ENCODE assay signal across 8 mouse cellular contexts in genomic region chr2:102407363-102408184, GRCm38 (mm10). TPM values are rescaled to one million over a fixed set of nuclear protein-coding genes. Genes with fewer than 3 reads are reported as not detected.
A peak's percentile ranks its signal among the peaks of the same experiment; 100 is the strongest.
DNase-seq lines count a peak whose midpoint lies in the region; ATAC-seq lines count a peak whose summit lies in the region.

Gene Trim44 (minus strand): TSS chr2:102407828.

- H3K4me2 ChIP-seq in embryonic facial prominence, embryonic 14.5 days (ENCODE audit: low read depth, low read length): peak within 1 kb of the TSS; percentile 41
- H3K4me2 ChIP-seq in heart, embryonic 13.5 days: peak within 1 kb of the TSS; percentile 47
- no peak within 1 kb of the TSS for H3K4me2 ChIP-seq in midbrain, embryonic 12.5 days (replicated peaks)

- H3K27me3 ChIP-seq in embryonic facial prominence, embryonic 14.5 days (replicated peaks; ENCODE audit: control insufficient read depth, insufficient read depth, low read length): no peaks in the 10 kb centered on the region
- no peaks in the 10 kb centered on the region for H3K27me3 ChIP-seq in heart, embryonic 13.5 days (replicated peaks)
- peaks cover 7% of the 10 kb centered on the region for H3K27me3 ChIP-seq in midbrain, embryonic 12.5 days

- 21% methylated on average over 14 of the region's 14 CpGs for WGBS in embryonic facial prominence, embryonic 14.5 days
- 40% methylated on average over 14 of the region's 14 CpGs for WGBS in heart, embryonic 13.5 days
- 35% methylated on average over 14 of the region's 14 CpGs for WGBS in midbrain, embryonic 12.5 days

- H3K9me3 ChIP-seq in embryonic facial prominence, embryonic 14.5 days (ENCODE audit: control insufficient read depth, low read length): no peaks in the 10 kb centered on the region
- H3K9me3 ChIP-seq in heart, embryonic 13.5 days: no peaks in the 10 kb centered on the region
- no peaks in the 10 kb centered on the region for H3K9me3 ChIP-seq in midbrain, embryonic 12.5 days

- peak within 1 kb of the TSS; percentile 10; the same call in 1 of the 2 replicates for H3K4me3 ChIP-seq in embryonic facial prominence, embryonic 14.5 days (ENCODE audit: low read depth, low read length)
- H3K4me3 ChIP-seq in heart, embryonic 13.5 days: peak within 1 kb of the TSS; percentile 8; the same call in 1 of the 2 replicates
- H3K4me3 ChIP-seq in midbrain, embryonic 12.5 days: no peak within 1 kb of the TSS

- H3K36me3 ChIP-seq in embryonic facial prominence, embryonic 14.5 days (ENCODE audit: control insufficient read depth, insufficient read depth, low read length): no peaks in the 10 kb centered on the region
- no peaks in the 10 kb centered on the region for H3K36me3 ChIP-seq in heart, embryonic 13.5 days
- no peaks in the 10 kb centered on the region for H3K36me3 ChIP-seq in midbrain, embryonic 12.5 days

- no peak within 1 kb of the TSS for H3K27ac ChIP-seq in embryonic facial prominence, embryonic 14.5 days (replicated peaks; ENCODE audit: low read depth, low read length)
- no peak within 1 kb of the TSS for H3K27ac ChIP-seq in heart, embryonic 13.5 days (replicated peaks)
- no peak within 1 kb of the TSS for H3K27ac ChIP-seq in midbrain, embryonic 12.5 days (replicated peaks)

- H3K4me1 ChIP-seq in embryonic facial prominence, embryonic 14.5 days (ENCODE audit: control insufficient read depth, insufficient read depth, low read length): peaks cover 20% of the 10 kb centered on the region
- H3K4me1 ChIP-seq in heart, embryonic 13.5 days: peaks cover 31% of the 10 kb centered on the region
- peaks cover 10% of the 10 kb centered on the region for H3K4me1 ChIP-seq in midbrain, embryonic 12.5 days

- no peak for DNase-seq in urinary bladder, adult 2 months (ENCODE audit: low spot score)
- DNase-seq in urinary bladder, postnatal 4 days (ENCODE audit: low spot score in 2 of 2): no peak
- peak; percentile 83 for DNase-seq in embryonic facial prominence, embryonic 14.5 days (ENCODE audit: low spot score)
- peak; percentile 42 for DNase-seq in kidney, postnatal 14 days
- DNase-seq in spleen, postnatal 10 days (ENCODE audit: low spot score in 2 of 2): no peak

- peak; percentile 81 for ATAC-seq in embryonic facial prominence, embryonic 14.5 days (ENCODE audit: low read depth)
- ATAC-seq in heart, embryonic 13.5 days (ENCODE audit: extremely low read depth, insufficient number of reproducible peaks, low FRiP score, low TSS enrichment): no peak
- peak; percentile 19; the same call in 1 of the 2 replicates for ATAC-seq in midbrain, embryonic 12.5 days (ENCODE audit: low FRiP score, low read depth)
- ATAC-seq in inflammation-experienced regulatory T-cells, adult 6 months: no peak

- no peak within 1 kb of the TSS for H3K9ac ChIP-seq in embryonic facial prominence, embryonic 14.5 days (ENCODE audit: low read depth, low read length)
- H3K9ac ChIP-seq in heart, embryonic 13.5 days: no peak within 1 kb of the TSS
- H3K9ac ChIP-seq in midbrain, embryonic 12.5 days (replicated peaks): no peak within 1 kb of the TSS

RNA-seq across cellular contexts. Expression of gene Trim44, which starts in this region (rescaled TPM):
- 47.0 and 50.1 TPM in 2 replicates for polyA plus RNA-seq in urinary bladder, adult 2 months (2012; rRNA removed)
- 32.1 and 34.5 TPM in 2 replicates for polyA plus RNA-seq in embryonic facial prominence, embryonic 14.5 days (2014; fragmentation: Nextera tagmentation; extraction: Ambion mirVana)
- 17.7 and 19.9 TPM in 2 replicates for polyA plus RNA-seq in heart, embryonic 13.5 days (2015; fragmentation: Nextera tagmentation; extraction: Ambion mirVana)
- polyA plus RNA-seq in midbrain, embryonic 12.5 days (2016; fragmentation: Nextera tagmentation; extraction: Ambion mirVana): 59.0 and 78.8 TPM in 2 replicates
- polyA plus RNA-seq in inflammation-experienced regulatory T-cells, adult 6 months (2017; shearing (Covaris generic)): 1 to 10 TPM; 3.6 to 9.9 (median 9.3) TPM

Comparison
In these comparisons a context has a peak if more than half of its experiments do, and no peak if none do; other contexts are left out.
1. DNase-seq: peak in embryonic facial prominence, embryonic 14.5 days (single experiment) and kidney, postnatal 14 days (single experiment); none in urinary bladder, adult 2 months (single experiment), urinary bladder, postnatal 4 days (0 of 2) and spleen, postnatal 10 days (0 of 2).
2. ATAC-seq: peak in embryonic facial prominence, embryonic 14.5 days (single experiment) and midbrain, embryonic 12.5 days (single experiment); none in heart, embryonic 13.5 days (single experiment) and inflammation-experienced regulatory T-cells, adult 6 months (single experiment).